Mouse (Mus musculus): ENCODE data around the gene Wdr48. TPM values are rescaled to one million over a fixed set of nuclear protein-coding genes. Genes with fewer than 3 reads are reported as not detected.
A peak's percentile ranks its signal among the peaks of the same experiment; 100 is the strongest.

Gene Wdr48
- polyA plus RNA-seq (2016; fragmentation: Nextera tagmentation; extraction: Ambion mirVana) = 77.1 and 87.1 TPM in 2 replicates

DNA sequence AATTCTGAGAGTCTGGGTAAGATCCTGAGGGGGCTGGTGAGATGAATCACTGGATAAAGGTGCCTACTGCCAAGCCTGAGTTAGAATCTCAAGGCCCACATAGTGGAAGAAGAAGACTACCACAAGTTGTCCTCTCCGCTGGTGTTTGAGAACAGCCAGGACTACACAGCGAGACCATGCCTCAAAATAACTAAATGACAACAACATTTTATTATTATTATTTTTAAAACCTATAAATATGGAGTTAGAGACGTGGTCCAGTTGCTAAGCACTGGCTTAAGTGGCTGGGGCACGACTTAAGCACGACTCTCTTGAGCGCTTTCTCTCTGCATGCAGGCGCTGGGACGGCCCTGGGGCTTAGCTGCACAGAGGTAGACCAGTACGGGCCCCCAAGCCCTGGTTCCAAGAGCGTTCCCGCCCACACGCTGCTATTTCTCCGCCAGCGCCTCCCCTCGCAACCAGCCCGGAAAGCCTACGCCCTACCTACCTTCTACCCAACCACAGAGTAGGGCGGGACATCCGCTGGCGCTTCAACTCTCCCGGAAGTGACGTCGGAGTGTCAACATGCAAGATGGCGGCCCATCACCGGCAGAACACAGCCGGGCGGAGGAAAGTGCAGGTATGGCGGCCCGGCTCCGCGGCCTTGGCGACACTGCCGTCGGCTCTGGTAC lies at the start of gene Wdr48:
Gene Wdr48 (plus strand): TSS at position 540 of the 671 bp plus-strand sequence.
- no peaks in the 10 kb centered on the region for H3K9me3 ChIP-seq
- H3K4me1 ChIP-seq = peaks cover 23% of the 10 kb centered on the region
- peak within 1 kb of the TSS; percentile 94 for H3K4me2 ChIP-seq
- peak within 1 kb of the TSS; percentile 100 for H3K4me3 ChIP-seq (replicated peaks)
- H3K27me3 ChIP-seq = no peaks in the 10 kb centered on the region
- peak; percentile 99 for ATAC-seq (ENCODE audit: low FRiP score)
- no peaks in the 10 kb centered on the region for H3K36me3 ChIP-seq (replicated peaks)
- WGBS = 3% methylated on average over 34 of the region's 34 CpGs
- H3K9ac ChIP-seq = peak within 1 kb of the TSS; percentile 92
- H3K27ac ChIP-seq = peak within 1 kb of the TSS; percentile 87

DNA sequence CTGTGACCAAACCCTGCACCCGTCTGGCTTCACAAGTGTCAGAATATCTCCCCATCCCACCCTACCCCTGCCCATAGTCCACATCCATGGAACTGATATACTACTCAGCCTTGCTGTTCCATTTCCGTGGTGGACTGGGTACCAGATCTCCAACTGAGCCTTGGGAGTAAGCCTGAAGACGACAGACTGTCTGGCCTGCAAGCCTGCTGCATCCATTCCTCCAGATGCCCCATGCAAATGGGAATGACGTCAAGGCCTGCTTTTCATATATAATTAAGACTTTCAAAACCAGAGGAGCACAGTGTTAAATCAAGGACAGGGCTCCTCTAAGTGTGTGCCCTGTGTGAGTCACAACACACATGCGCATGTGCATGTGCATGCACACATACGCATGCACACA lies 47.5 kb upstream of the Wdr48 start:
- Histone ChIP-seq H3K9me3 (no peaks in the 10 kb centered on the region), H3K27ac (no peak overlapping the region), H3K4me1 (peaks cover 48% of the 10 kb centered on the region), H3K27me3 (peaks cover 24% of the 10 kb centered on the region; the same call in 1 of the 2 replicates), H3K36me3 (replicated peaks) (no peaks in the 10 kb centered on the region), H3K9ac (no peak overlapping the region), H3K4me3 (replicated peaks) (no peak overlapping the region), H3K4me2 (no peak overlapping the region)
- 71% methylated on average over 6 of the region's 6 CpGs for WGBS
- no peak for ATAC-seq (ENCODE audit: low FRiP score)

DNA sequence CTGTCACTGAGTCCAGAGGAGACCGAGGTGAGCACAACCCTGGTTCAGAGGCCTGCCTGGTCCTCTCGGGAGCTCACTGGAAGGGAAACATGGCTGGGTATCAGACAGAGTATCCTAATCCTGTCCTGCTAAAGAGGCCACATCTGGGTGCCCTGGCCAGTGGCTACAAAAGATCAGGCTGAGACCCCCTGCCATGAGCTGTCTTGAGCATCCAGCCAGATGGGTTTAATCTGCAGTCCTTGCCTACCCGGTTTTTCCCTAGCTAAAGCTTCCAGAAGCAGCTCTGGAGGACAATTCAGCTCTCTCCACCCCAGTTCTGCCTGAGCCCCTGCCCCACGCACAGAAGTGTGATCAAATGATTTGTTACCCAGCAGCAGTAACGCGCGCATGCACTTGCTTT lies 46.0 kb upstream of the Wdr48 start:
- no peak for ATAC-seq (ENCODE audit: low FRiP score)
- Histone ChIP-seq H3K4me2 (no peak overlapping the region), H3K9ac (no peak overlapping the region), H3K9me3 (no peaks in the 10 kb centered on the region), H3K27ac (peak overlapping the region; percentile 70), H3K4me1 (peaks cover 36% of the 10 kb centered on the region), H3K27me3 (peaks cover 24% of the 10 kb centered on the region; the same call in 1 of the 2 replicates), H3K4me3 (replicated peaks) (no peak overlapping the region), H3K36me3 (replicated peaks) (no peaks in the 10 kb centered on the region)
- WGBS = 37% methylated on average over 7 of the region's 7 CpGs

DNA sequence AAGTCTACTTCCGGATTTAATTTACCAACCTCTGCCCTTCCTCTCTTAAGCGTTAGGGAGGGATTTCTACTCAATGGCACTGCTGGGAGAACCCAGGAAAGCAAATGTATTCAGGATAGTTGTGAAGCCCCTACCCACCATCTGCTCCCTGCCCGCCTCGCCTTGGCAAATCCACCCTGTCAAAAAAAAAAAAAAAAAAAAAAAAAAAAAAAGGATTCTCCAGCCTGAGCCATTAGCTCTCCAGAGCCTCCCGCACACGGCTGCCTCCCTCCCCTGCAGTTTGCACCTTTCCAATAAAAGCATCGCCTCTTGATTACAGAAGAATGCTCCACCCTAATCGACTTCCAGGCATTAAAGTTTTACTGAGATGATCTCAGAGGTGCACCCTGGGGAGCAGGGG lies 45.5 kb upstream of the Wdr48 start:
- peaks cover 36% of the 10 kb centered on the region for H3K4me1 ChIP-seq
- H3K36me3 ChIP-seq (replicated peaks) = no peaks in the 10 kb centered on the region
- H3K27ac ChIP-seq = peak overlapping the region; percentile 70
- H3K9ac ChIP-seq = no peak overlapping the region
- no peaks in the 10 kb centered on the region for H3K9me3 ChIP-seq
- 0 out of 2 replicates have a peak, but pooled peaks have one; percentile 25 for ATAC-seq (ENCODE audit: low FRiP score)
- peaks cover 24% of the 10 kb centered on the region; the same call in 1 of the 2 replicates for H3K27me3 ChIP-seq
- H3K4me3 ChIP-seq (replicated peaks) = no peak overlapping the region
- no peak overlapping the region for H3K4me2 ChIP-seq
- WGBS = 20% methylated on average over 8 of the region's 8 CpGs

DNA sequence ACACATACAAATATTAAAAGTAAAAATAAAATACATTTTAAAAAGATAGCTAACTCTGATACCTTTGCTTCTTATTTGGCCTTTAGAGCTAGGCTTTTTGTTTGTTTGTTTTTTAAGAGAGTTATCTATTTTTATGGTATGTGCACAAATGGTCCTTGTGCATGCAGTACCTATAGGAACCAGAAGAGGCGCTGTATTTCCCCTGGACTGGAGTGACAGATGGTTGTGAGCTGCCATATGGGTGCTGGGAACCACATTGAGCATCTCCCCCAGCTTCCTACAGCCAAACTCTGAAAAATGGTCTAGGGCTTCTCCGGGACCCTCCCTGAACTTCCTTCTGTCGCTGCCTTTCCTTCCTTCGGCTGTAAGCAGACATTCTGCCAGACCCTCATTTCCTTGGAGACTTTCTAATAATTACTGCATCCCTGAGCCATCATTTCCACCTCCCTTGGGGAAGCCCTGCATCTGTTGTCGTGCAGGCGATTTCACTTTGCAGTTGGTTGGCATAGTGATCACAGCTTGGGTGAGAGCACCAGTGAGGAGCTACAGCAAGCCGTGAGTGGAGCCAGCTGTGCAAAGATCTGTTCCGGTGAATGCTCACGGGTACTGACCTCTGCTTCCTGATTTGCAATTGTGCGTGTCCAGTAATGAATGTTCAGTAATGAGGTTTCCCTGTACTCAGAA lies 42.2 kb upstream of the Wdr48 start:
- Histone ChIP-seq H3K4me3 (replicated peaks) (no peak overlapping the region), H3K9me3 (peaks cover 6% of the 10 kb centered on the region), H3K9ac (no peak overlapping the region), H3K27ac (peak overlapping the region; percentile 53; the same call in 1 of the 2 replicates), H3K27me3 (0 out of 2 replicates have a peak, but pooled peaks cover 13% of the 10 kb centered on the region), H3K4me1 (peaks cover 13% of the 10 kb centered on the region), H3K4me2 (no peak overlapping the region), H3K36me3 (replicated peaks) (no peaks in the 10 kb centered on the region)
- WGBS = 67% methylated on average over 10 of the region's 10 CpGs
- ATAC-seq (ENCODE audit: low FRiP score) = peak; percentile 59; the same call in 1 of the 2 replicates

DNA sequence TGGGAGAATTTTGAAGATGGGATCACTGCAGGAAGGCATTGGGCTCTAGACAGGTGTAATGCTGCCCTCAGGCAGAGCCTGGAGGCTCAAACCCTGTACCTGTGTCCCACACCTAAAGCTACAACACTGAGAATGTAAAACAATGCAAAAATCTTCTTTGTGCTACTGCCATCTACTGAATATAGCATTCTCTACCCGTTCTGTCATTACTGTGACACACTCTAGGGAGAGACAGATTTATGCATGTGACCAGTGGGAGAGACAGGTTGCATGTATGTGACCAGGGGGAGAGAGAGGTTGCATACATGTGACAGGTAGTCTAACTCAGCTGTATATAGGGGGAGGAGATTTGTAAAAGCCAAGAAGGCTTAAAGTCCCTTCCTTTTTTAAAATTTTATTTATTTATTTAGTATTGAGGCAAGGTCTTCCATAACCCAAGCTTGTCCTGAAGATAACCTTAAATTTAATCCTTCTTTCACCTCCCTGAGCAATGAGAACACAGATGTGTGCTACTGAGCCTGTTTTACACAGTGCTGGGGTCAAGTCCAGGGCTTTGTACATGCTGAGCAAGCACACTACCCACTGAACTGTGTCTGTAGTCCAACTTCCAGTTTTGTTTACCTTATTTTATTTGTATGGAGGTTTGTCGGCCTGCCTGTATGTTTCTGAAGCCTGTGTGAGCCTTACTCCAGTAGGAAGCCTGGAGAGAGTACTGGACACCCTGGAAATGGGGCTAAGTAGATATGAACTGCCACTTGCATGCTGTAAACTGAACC lies 41.4 kb upstream of the Wdr48 start:
- H3K27me3 ChIP-seq = 0 out of 2 replicates have a peak, but pooled peaks cover 6% of the 10 kb centered on the region
- H3K4me2 ChIP-seq = no peak overlapping the region
- 0 out of 2 replicates have a peak, but pooled peaks have one; percentile 39 for ATAC-seq (ENCODE audit: low FRiP score)
- H3K9me3 ChIP-seq = peaks cover 7% of the 10 kb centered on the region
- H3K4me1 ChIP-seq = peaks cover 13% of the 10 kb centered on the region
- no peaks in the 10 kb centered on the region for H3K36me3 ChIP-seq (replicated peaks)
- WGBS = 86% methylated on average over 2 of the region's 2 CpGs
- H3K4me3 ChIP-seq (replicated peaks) = no peak overlapping the region
- H3K9ac ChIP-seq = no peak overlapping the region
- peak overlapping the region; percentile 53; the same call in 1 of the 2 replicates for H3K27ac ChIP-seq

DNA sequence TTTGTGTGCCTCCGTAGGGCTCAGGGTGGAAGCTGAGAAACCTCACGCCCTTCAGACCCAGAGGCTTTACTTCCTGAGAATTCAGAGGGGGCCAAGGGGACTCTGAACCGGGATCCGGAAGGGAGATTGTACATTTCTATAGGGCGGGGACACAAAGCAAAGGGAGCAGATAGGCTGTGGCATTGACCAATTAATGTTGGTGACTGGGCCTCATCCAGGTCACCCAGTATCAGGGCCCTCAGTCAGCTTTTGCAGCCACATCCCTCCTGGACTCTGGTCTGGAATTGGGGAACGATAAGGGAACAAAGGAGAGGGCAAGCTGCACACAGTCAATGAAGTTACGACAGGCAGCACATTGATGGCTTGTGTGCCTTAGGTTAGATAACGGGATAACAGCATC lies 40.5 kb upstream of the Wdr48 start:
- Histone ChIP-seq H3K4me1 (peaks cover 6% of the 10 kb centered on the region), H3K27ac (no peak overlapping the region), H3K9ac (no peak overlapping the region), H3K4me2 (no peak overlapping the region), H3K27me3 (no peaks in the 10 kb centered on the region), H3K36me3 (replicated peaks) (no peaks in the 10 kb centered on the region), H3K9me3 (peaks cover 7% of the 10 kb centered on the region), H3K4me3 (replicated peaks) (no peak overlapping the region)
- no peak for ATAC-seq (ENCODE audit: low FRiP score)
- WGBS = 64% methylated on average over 8 of the region's 8 CpGs

DNA sequence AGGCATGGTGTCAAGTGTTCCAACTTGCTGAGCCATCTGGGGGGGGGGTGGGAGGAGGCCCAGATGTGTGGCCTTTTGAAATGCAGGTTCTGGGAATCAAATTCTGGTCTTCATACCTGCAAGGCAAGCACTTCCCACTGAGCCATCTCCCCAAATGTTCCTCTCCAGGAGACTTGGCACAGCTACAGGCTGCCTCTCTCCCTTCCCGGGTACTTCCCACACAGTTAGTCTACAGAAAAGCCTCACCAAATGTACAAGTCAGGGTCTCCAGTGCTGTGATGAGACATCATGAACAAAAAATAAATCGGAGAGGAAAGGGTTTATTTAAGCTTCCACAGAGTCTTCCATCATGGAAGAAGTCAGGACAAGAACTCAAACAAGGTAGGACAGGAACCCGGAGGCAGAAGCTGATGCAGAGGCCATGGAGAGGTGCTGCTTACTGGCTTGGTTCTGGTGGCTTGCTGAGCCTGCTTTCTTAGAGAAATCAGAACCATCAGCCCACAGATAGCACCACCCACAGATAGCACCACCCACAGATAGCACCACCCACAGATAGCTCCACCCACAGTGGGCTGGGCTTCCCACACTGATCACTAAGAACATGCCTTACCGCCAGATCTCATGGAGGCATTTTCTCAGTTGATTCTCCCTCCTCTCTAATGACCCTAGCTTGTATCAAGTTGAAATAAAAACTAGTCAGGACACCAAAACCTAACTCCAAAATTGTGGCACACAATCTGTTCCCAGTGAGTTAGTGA lies 7.4 kb upstream of the Wdr48 start:
- Histone ChIP-seq H3K36me3 (replicated peaks) (no peaks in the 10 kb centered on the region), H3K9ac (no peak overlapping the region), H3K9me3 (no peaks in the 10 kb centered on the region), H3K27ac (peak overlapping the region; percentile 96), H3K27me3 (no peaks in the 10 kb centered on the region), H3K4me1 (peaks cover 23% of the 10 kb centered on the region), H3K4me2 (no peak overlapping the region), H3K4me3 (replicated peaks) (no peak overlapping the region)
- WGBS = 76% methylated on average over 4 of the region's 4 CpGs
- no peak for ATAC-seq (ENCODE audit: low FRiP score)

DNA sequence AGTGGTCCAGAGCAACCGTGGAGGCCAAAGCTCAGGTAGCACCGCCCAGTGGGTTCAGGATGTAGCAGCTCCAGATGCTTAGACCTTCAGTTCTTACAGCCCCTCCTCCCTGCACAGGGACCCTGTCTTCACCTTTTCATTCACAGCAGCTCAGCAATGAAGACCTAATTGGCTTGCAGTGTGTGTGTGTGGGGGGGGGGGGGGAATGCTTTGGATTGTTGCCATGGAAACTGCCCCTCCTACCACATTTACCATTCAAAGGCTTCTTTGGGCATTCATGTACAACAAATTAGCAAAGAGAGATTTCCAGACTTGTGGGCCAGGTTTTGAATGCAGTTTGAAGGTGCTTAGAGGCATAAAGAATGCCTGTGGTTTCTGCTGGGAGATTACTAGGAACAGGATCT lies 5.8 kb upstream of the Wdr48 start:
- 6% methylated on average over 2 of the region's 2 CpGs for WGBS
- Histone ChIP-seq H3K4me1 (peaks cover 23% of the 10 kb centered on the region), H3K4me3 (replicated peaks) (no peak overlapping the region), H3K36me3 (replicated peaks) (no peaks in the 10 kb centered on the region), H3K9ac (peak overlapping the region; percentile 33; the same call in 1 of the 2 replicates), H3K27ac (peak overlapping the region; percentile 96), H3K27me3 (no peaks in the 10 kb centered on the region), H3K9me3 (no peaks in the 10 kb centered on the region), H3K4me2 (peak overlapping the region; percentile 29)
- peak; percentile 92 for ATAC-seq (ENCODE audit: low FRiP score)

DNA sequence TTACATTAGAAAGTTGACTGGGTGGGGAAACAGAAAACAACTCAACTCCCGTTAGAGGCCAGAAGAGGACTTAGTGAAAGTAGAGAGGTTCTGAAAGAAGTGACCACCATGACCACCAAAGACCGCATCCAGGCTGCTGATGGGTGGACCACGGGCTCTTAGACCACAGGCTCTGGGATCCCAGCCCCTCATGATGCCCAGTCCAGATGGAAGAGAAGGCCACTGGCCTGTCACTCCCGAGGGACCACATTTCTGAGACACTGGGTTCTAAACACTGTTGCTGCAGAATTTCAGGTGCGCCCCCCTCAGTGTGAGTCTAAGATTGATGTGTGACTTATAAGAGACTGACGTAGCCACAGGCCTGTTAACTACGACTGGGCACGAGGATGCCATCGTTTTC lies 5.2 kb upstream of the Wdr48 start:
- Histone ChIP-seq H3K36me3 (replicated peaks) (no peaks in the 10 kb centered on the region), H3K4me3 (replicated peaks) (no peak overlapping the region), H3K4me2 (peak overlapping the region; percentile 29), H3K27me3 (no peaks in the 10 kb centered on the region), H3K9ac (peak overlapping the region; percentile 33; the same call in 1 of the 2 replicates), H3K9me3 (no peaks in the 10 kb centered on the region), H3K27ac (peak overlapping the region; percentile 96), H3K4me1 (peaks cover 26% of the 10 kb centered on the region)
- WGBS = 48% methylated on average over 9 of the region's 9 CpGs
- ATAC-seq (ENCODE audit: low FRiP score) = 0 out of 2 replicates have a peak, but pooled peaks have one; percentile 1

DNA sequence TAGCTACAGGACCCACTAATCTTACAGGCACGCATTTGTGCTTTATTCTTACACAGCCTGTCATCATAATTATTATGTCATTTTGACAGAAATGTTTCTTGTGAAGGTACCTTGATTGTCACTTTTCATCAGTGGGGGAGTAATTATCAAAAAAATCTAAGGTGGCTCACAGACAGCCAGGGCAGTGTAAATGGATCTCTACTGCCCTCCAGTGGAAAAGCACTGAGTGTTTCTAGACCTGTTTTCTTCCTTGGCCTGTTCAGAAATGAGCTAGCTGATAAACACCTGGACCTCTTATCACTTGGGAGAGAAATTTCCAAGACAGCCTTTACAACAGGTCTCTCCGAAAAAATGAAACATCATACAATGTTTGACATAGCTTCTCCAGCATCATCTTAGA lies 4.0 kb upstream of the Wdr48 start:
- no peak overlapping the region for H3K4me2 ChIP-seq
- ATAC-seq (ENCODE audit: low FRiP score) = no peak
- H3K9me3 ChIP-seq = no peaks in the 10 kb centered on the region
- no peaks in the 10 kb centered on the region for H3K27me3 ChIP-seq
- no peak overlapping the region for H3K4me3 ChIP-seq (replicated peaks)
- H3K27ac ChIP-seq = no peak overlapping the region
- no peaks in the 10 kb centered on the region for H3K36me3 ChIP-seq (replicated peaks)
- WGBS = 32% methylated on average over 2 of the region's 2 CpGs
- H3K4me1 ChIP-seq = peaks cover 32% of the 10 kb centered on the region
- H3K9ac ChIP-seq = no peak overlapping the region

Data from forebrain, embryonic 12.5 days (tissue).